Mouse (Mus musculus) duodenum, adult 2 months (tissue): ENCODE measurements around the gene Rdh16f1. TPM values are rescaled to one million over a fixed set of nuclear protein-coding genes. Genes with fewer than 3 reads are reported as not detected.

Source experiments
- polyA plus RNA-seq: library from polyadenylated mRNA; depleted of rRNA; stranded (reverse); fragments of >200 nt; gene quantifications from 2 replicates; pipeline ENCODE4 v1.2.3, GENCODE M21; 2012; ENCODE audit warnings: low replicate concordance; rRNA removed

Gene Rdh16f1
- polyA plus RNA-seq: not detected in 2 replicates

GRCm38 (mm10) chr10:127759181-127760110 is at the start of gene Rdh16f1, which contains the start of gene Rdh1:
Gene Rdh16f1 (plus strand): TSS chr10:127759787.
Gene Rdh1 (plus strand): TSS chr10:127759721.

GRCm38 (mm10) chr10:127724178-127724577 is 35.4 kb upstream of the Rdh16f1 start, which contains the start of gene Tac2:
Gene Tac2 (plus strand): TSS chr10:127724478.

GRCm38 (mm10) chr10:127739083-127739660 is 20.4 kb upstream of the Rdh16f1 start, which contains the start of gene Zbtb39:
Gene Zbtb39 (plus strand): TSS chr10:127739538.

GRCm38 (mm10) chr10:127751548-127751947 is 8.0 kb upstream of the Rdh16f1 start, which contains the start of gene Gpr182:
Gene Gpr182 (minus strand): TSS chr10:127751732.

GRCm38 (mm10) chr10:127776011-127776410 is 16.4 kb downstream of the Rdh16f1 start, which contains the start of gene Rdh9:
Gene Rdh9 (plus strand): TSS chr10:127776386.

GRCm38 (mm10) chr10:127800891-127801290 is 41.3 kb downstream of the Rdh16f1 start, which contains the start of gene Rdh16:
Gene Rdh16 (plus strand): TSS chr10:127801152.

Other genes with a start within 250 kb of the Rdh16f1 start
- 7.5 and 9.9 TPM in 2 replicates for gene Ndufa4l2, start 244.8 kb upstream of the Rdh16f1 start, polyA plus RNA-seq
- 48.3 and 61.7 TPM in 2 replicates for gene Shmt2, start 237.3 kb upstream of the Rdh16f1 start, polyA plus RNA-seq
- 0.15 TPM in 2 replicates for gene Nxph4, start 225.2 kb upstream of the Rdh16f1 start, polyA plus RNA-seq
- 134 and 192 TPM in 2 replicates for gene Lrp1, start 138.6 kb upstream of the Rdh16f1 start, polyA plus RNA-seq
- 52.2 and 71.9 TPM in 2 replicates for gene Stat6, start 116.8 kb upstream of the Rdh16f1 start, polyA plus RNA-seq
- 1.3 and 1.6 TPM in 2 replicates for gene Nemp1, start 92.9 kb upstream of the Rdh16f1 start, polyA plus RNA-seq
- 25.5 and 39.5 TPM in 2 replicates for gene Nab2, start 91.2 kb upstream of the Rdh16f1 start, polyA plus RNA-seq
- gene Myo1a, start 54.6 kb upstream of the Rdh16f1 start, polyA plus RNA-seq: 179 and 405 TPM in 2 replicates
- gene Tac2, start 35.3 kb upstream of the Rdh16f1 start, polyA plus RNA-seq: 0.32 TPM in 1 of 2 replicates, not detected in the other
- 3.1 and 4.5 TPM in 2 replicates for gene Zbtb39, start 20.2 kb upstream of the Rdh16f1 start, polyA plus RNA-seq
- gene Gpr182, start 8.1 kb upstream of the Rdh16f1 start, polyA plus RNA-seq: 1.1 and 2.3 TPM in 2 replicates
- gene Rdh1, start 66 bp upstream of the Rdh16f1 start, polyA plus RNA-seq: 0.06 TPM in 1 of 2 replicates, not detected in the other
- gene Rdh9, start 16.6 kb downstream of the Rdh16f1 start, polyA plus RNA-seq: 3.4 and 31.0 TPM in 2 replicates
- gene Rdh16, start 41.4 kb downstream of the Rdh16f1 start, polyA plus RNA-seq: 2.1 and 3.5 TPM in 2 replicates
- not detected in 2 replicates for gene Rdh19, start 90.1 kb downstream of the Rdh16f1 start, polyA plus RNA-seq
- gene Rdh16f2, start 106.7 kb downstream of the Rdh16f1 start, polyA plus RNA-seq: 2.6 and 5.4 TPM in 2 replicates
- 40.9 and 82.5 TPM in 2 replicates for gene Rdh7, start 129.0 kb downstream of the Rdh16f1 start, polyA plus RNA-seq
- gene Sdr9c7, start 138.7 kb downstream of the Rdh16f1 start, polyA plus RNA-seq: 0.15 and 0.32 TPM in 2 replicates
- gene Hsd17b6, start 247.8 kb downstream of the Rdh16f1 start, polyA plus RNA-seq: 33.8 and 58.5 TPM in 2 replicates